Mouse (Mus musculus) midbrain, postnatal 0 days (tissue): ENCODE measurements around the gene Folh1. TPM values are rescaled to one million over a fixed set of nuclear protein-coding genes. Genes with fewer than 3 reads are reported as not detected.
A peak's percentile ranks its signal among the peaks of the same experiment; 100 is the strongest.
"Not testable (repeated sequence)": the region's sequence is repeated elsewhere in the genome, so short reads cannot be mapped to it uniquely, and the experiment has no call there.

Experiments
- ATAC-seq: fragments of 200-750 bp; cut with Nextera tagmentation; 2 replicates; pipeline ENCODE4 v1.8.0; 2017; ENCODE audit warnings: moderate number of reproducible peaks, mild to moderate bottlenecking, moderate TSS enrichment, moderate library complexity; ENCODE audit not compliant: low FRiP score
- DNase-seq: peaks from one replicate; pipeline ENCODE4 v3.0.0-alpha.2; 2015; ENCODE audit warnings: low spot score
- H3K27ac ChIP-seq: fragments of 300-500 bp; sonication (generic); 2 replicates; pipeline ENCODE4 v1.5.1; 2014; ENCODE audit warnings: low read depth, mild to moderate bottlenecking, low read length, mixed read lengths
- H3K27me3 ChIP-seq: fragments of 300-500 bp; sonication (generic); 2 replicates; pipeline ENCODE4 v1.6.1; 2014; ENCODE audit warnings: low read length, control low read depth, mixed read lengths; ENCODE audit not compliant: insufficient read depth
- H3K36me3 ChIP-seq: fragments of 300-500 bp; sonication (generic); 2 replicates; pipeline ENCODE4 v1.6.1; 2014; ENCODE audit warnings: low read length, control low read depth, mixed read lengths; ENCODE audit not compliant: insufficient read depth
- H3K4me1 ChIP-seq: fragments of 300-500 bp; sonication (generic); 2 replicates; pipeline ENCODE4 v1.6.1; 2014; ENCODE audit warnings: mild to moderate bottlenecking, control low read depth, antibody characterized with exemption, low read length, mixed read lengths; ENCODE audit not compliant: insufficient read depth
- H3K4me2 ChIP-seq: fragments of 300-500 bp; sonication (generic); 2 replicates; pipeline ENCODE4 v1.6.1; 2014; ENCODE audit warnings: low read depth, mild to moderate bottlenecking, low read length, mixed read lengths; ENCODE audit not compliant: poor library complexity, severe bottlenecking
- H3K4me3 ChIP-seq: fragments of 300-500 bp; sonication (generic); 2 replicates; pipeline ENCODE4 v1.5.1; 2014; ENCODE audit warnings: low read depth, mild to moderate bottlenecking, low read length, moderate library complexity
- H3K9ac ChIP-seq: fragments of 300-500 bp; sonication (generic); replicated peaks from 2 replicates; pipeline ENCODE4 v1.6.1; 2014; ENCODE audit warnings: mild to moderate bottlenecking, low read length, moderate library complexity, mixed read lengths; ENCODE audit not compliant: poor library complexity, severe bottlenecking
- H3K9me3 ChIP-seq: fragments of 300-500 bp; sonication (generic); 2 replicates; pipeline ENCODE4 v1.6.1; 2016; ENCODE audit warnings: low read length, control low read depth
- CTCF ChIP-seq: IDR thresholded peaks from 2 replicates; pipeline ENCODE4 v1.5.1; 2016; ENCODE audit warnings: antibody characterized with exemption, mild to moderate bottlenecking
- WGBS: fragments of 180-500 bp; shearing (Covaris S2); extraction: QIAGEN DNeasy Blood & Tissue Kit; methylation state at CpG from one replicate; pipeline ENCODE4 v1.1.7; 2014; 5-methylcytosine and 5-hydroxymethylcytosine counted together
- polyA plus RNA-seq: library from polyadenylated mRNA; unstranded; fragments of >200 nt; fragmentation: Nextera tagmentation; extraction: Ambion mirVana; gene quantifications from 2 replicates; pipeline ENCODE4 v1.2.1, GENCODE M21; 2015
- total RNA-seq: library from RNA; depleted of rRNA; stranded (reverse); fragments of >200 nt; gene quantifications from 2 replicates; pipeline ENCODE4 v1.2.3, GENCODE M21; 2014; rRNA removed

Gene Folh1
- total RNA-seq, result 2.0 and 2.8 TPM in 2 replicates
- polyA plus RNA-seq, result 1.3 and 1.9 TPM in 2 replicates

- Histone ChIP-seq H3K4me3 (peak within 1 kb of the TSS; percentile 31), H3K27ac (0 out of 2 replicates have a peak within 1 kb of the TSS, but pooled peaks have one; percentile 14), H3K27me3 (no peaks in the 10 kb centered on the region), H3K4me2 (peak within 1 kb of the TSS; percentile 56), H3K9me3 (no peaks in the 10 kb centered on the region), H3K36me3 (no peaks in the 10 kb centered on the region), H3K4me1 (no peaks in the 10 kb centered on the region), H3K9ac (no peak within 1 kb of the TSS; the same call in 1 of the 2 replicates)
- no peak for TF ChIP-seq CTCF
- WGBS, result 5% methylated on average over 11 of the region's 11 CpGs
- ATAC-seq (peak; percentile 47; the same call in 1 of the 2 replicates), DNase-seq (peak; percentile 79)
Observed at GRCm38 (mm10) chr7:86775617-86776325, at the start of gene Folh1. Gene Folh1, minus strand, starts transcription at chr7:86775943.

DNA sequence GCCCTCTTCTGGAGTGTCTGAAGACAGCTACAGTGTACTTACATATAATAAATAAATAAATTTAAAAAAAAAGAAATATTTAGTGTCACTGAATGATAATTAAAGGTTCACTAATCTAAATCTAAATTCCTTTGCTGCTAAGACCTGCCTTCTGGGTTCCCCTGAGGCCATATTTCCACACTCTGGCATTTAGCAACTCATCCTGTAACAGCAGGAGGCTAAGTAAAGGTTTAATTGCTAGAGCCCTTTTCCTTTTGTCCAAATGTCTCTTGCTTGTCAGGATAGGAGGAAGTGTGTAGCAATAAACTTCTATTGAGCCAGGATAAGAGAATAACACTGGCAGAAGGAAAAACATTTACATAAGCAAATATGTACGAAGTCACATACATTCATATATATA lies 40.7 kb upstream of the Folh1 start:
- ATAC-seq (no peak), DNase-seq (no peak)
- no peaks in the 10 kb centered on the region for H3K9me3 ChIP-seq
- no peaks in the 10 kb centered on the region for H3K27me3 ChIP-seq
- no peak overlapping the region for H3K4me3 ChIP-seq
- WGBS, result 80% methylated on average over 1 of the region's 1 CpGs
- H3K36me3 ChIP-seq, result no peaks in the 10 kb centered on the region
- H3K27ac ChIP-seq, result no peak overlapping the region
- H3K4me1 ChIP-seq, result no peaks in the 10 kb centered on the region
- no peak for TF ChIP-seq CTCF
- no peak overlapping the region for H3K4me2 ChIP-seq
- H3K9ac ChIP-seq, result no peak overlapping the region

GRCm38 (mm10) chr7:86815716-86816115 lies 40.0 kb upstream of the Folh1 start:
- 84% methylated on average over 6 of the region's 6 CpGs for WGBS
- not testable (repeated sequence) for H3K4me2 ChIP-seq, H3K9ac ChIP-seq, H3K9me3 ChIP-seq, H3K36me3 ChIP-seq, H3K4me1 ChIP-seq, H3K27me3 ChIP-seq, ATAC-seq, H3K4me3 ChIP-seq, H3K27ac ChIP-seq, DNase-seq

DNA sequence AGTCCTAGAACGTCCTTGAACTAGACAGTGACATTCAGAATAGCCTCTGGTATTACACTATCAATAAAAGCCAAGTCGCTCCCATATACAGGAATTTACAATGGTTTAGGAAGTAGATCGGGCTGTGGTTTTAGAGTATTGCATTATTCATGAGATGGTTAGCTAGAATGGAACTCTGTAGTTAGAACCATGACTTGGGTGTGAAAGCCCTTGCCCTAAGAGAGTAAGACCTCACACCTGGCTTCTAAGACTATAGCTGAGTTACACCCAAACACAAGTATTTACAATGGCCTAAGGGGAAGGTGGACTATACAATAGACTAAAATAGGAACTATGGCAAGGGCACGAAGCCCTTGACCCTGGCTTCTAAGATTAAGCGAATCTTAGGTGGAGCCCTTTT lies 39.5 kb upstream of the Folh1 start:
- H3K9ac ChIP-seq, H3K4me2 ChIP-seq, ATAC-seq, H3K9me3 ChIP-seq, H3K4me3 ChIP-seq, H3K27ac ChIP-seq, H3K4me1 ChIP-seq, H3K36me3 ChIP-seq, H3K27me3 ChIP-seq, DNase-seq: not testable (repeated sequence)
- 99% methylated on average over 5 of the region's 5 CpGs for WGBS

DNA sequence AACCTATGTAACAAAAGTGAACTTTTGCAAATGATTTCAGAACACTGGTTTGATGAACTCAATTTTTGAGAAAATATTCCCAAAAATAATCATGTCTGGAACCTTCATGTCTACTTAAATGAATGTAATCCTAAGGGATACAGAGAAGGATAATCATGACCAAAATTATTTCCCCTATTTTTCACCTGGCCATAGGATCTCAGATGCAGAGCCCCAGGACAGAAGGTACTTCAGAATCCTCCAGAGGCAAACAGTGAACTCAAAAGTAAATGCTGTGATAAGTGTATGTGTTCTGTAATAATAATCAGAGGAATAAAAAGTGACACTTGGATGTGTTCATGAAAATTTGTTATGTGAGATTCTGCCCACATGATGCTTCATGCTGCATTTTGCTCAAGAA lies 19.0 kb upstream of the Folh1 start, which contains the start of gene Vmn2r77:
TSS of gene Vmn2r77 (plus strand) at position 301 of the 400 bp plus-strand sequence.
- H3K9me3 ChIP-seq, result no peaks in the 10 kb centered on the region
- no peaks in the 10 kb centered on the region for H3K4me1 ChIP-seq
- H3K36me3 ChIP-seq, result no peaks in the 10 kb centered on the region
- TF ChIP-seq CTCF, result no peak
- H3K27me3 ChIP-seq, result no peaks in the 10 kb centered on the region
- DNase-seq (no peak), ATAC-seq (no peak)
- no peak within 1 kb of the TSS for H3K27ac ChIP-seq
- H3K4me2 ChIP-seq, result no peak within 1 kb of the TSS
- H3K9ac ChIP-seq, result no peak within 1 kb of the TSS
- H3K4me3 ChIP-seq, result no peak within 1 kb of the TSS

- Histone ChIP-seq H3K9me3 (no peaks in the 10 kb centered on the region), H3K27ac (no peak overlapping the region), H3K4me3 (no peak overlapping the region), H3K27me3 (no peaks in the 10 kb centered on the region), H3K4me2 (no peak overlapping the region), H3K9ac (no peak overlapping the region), H3K4me1 (no peaks in the 10 kb centered on the region), H3K36me3 (no peaks in the 10 kb centered on the region)
- no peak for TF ChIP-seq CTCF
- no peak for ATAC-seq
- DNase-seq, result no peak
- 81% methylated on average over 3 of the region's 3 CpGs for WGBS
Observed at GRCm38 (mm10) chr7:86771621-86772020, 4.1 kb downstream of the Folh1 start.
